Mouse (Mus musculus): ENCODE measurements around the gene Napsa.

The Napsa gene

GRCm38 (mm10) chr7:44626966-44627365 lies 54.8 kb downstream of the Napsa start:
- DNase-seq (ENCODE audit: low spot score), result no peak

DNA sequence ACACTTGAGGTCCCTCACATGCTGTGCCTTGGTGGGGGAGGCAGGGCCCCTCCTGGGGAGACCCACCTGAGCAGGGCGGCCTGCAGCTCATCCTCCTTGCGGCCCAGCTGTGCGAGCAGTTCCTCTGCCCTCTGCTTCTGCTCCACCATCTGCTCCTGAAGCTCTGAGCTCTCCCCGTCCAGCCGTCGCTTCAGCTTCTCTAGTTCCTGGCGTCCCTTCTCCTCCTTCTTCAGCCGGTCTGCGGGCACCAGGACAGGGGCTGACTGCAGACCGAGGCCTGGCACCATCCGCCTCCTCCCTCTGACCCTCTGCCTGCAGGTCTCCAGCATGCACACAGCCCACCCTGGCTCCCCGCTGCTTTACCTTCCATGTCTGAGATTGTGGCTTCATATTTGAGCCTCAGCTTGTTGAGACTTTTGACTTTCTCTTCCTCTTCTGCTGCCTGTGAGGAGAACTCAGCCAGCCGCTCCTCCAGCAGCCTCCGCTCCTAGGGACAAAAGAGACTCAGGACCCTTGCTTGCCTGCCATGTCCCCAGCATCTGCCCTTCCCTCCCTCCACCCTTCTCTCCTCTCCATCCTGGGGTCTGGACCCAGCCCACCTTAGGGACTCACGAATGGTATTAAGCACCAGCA lies 56.3 kb downstream of the Napsa start:
- DNase-seq (ENCODE audit: low spot score), result no peak

GRCm38 (mm10) chr7:44630437-44630836 lies 58.3 kb downstream of the Napsa start:
- DNase-seq (ENCODE audit: low spot score), result no peak

DNA sequence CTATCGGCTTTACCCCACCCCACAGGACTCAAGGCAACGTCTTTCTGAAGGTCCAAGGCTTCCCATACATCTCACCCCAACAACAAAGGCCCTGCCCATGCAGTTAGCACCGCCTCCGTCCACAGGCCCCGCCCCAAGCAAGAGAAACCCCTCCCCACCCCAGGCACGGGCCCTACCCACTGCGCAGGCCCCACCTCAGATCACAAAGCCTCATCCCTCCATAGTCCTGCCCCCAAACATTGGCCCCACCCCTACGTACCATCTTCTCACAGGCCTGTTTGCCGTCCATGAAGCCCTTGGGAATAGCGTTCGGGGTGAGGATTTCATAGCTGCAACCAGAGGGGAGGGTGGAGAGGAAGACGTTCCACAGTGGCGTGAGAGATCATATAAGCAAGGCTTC lies 60.5 kb downstream of the Napsa start:
- no peak for DNase-seq (ENCODE audit: low spot score)

DNA sequence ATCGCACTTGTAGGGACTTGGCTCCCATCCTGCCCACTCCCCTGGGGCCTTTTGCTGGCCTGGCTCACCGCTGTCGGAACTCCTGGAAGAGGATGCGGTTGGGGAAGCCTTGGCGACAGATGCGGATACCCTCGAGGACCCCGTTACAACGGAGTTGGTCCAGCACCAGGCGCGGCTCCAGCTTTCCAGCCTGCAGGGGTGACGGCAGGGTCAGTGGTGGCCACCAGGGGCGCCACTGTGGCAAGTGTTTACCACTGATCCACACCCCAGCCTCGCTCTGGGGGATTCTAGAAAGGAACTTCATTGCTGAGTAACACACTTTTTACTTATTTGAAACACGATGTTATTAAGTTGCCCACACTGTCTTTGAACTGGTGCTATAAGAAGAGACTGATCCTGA lies 61.2 kb downstream of the Napsa start:
- peak; percentile 41 for DNase-seq (ENCODE audit: low spot score)
